Mouse (Mus musculus): ENCODE data around the gene Ring1.
"Not testable (repeated sequence)": the region's sequence is repeated elsewhere in the genome, so short reads cannot be mapped to it uniquely, and the experiment has no call there.

Ring1 gene

GRCm38 (mm10) chr17:34028501-34029149 lies 4.1 kb upstream of the Ring1 start:
- DNase-seq = peak; percentile 26

GRCm38 (mm10) chr17:34027656-34028223 lies 3.3 kb upstream of the Ring1 start, which contains the start of gene H2-Ke6:
H2-Ke6 (minus strand) TSS chr17:34028060.
- peak; percentile 97 for DNase-seq

GRCm38 (mm10) chr17:34026917-34027655 lies 2.6 kb upstream of the Ring1 start:
- DNase-seq = peak; percentile 44

GRCm38 (mm10) chr17:34026221-34026620 lies 1.7 kb upstream of the Ring1 start:
- DNase-seq = peak; percentile 12

GRCm38 (mm10) chr17:34025756-34026151 lies 1.3 kb upstream of the Ring1 start:
- peak; percentile 15 for DNase-seq

- DNase-seq = no peak
Observed at GRCm38 (mm10) chr17:34024861-34025755, 628 bp upstream of the Ring1 start.

GRCm38 (mm10) chr17:34023678-34024077 lies 802 bp downstream of the Ring1 start:
- DNase-seq = peak; percentile 11

GRCm38 (mm10) chr17:34022987-34023386 lies 1.5 kb downstream of the Ring1 start:
- DNase-seq = peak; percentile 15

- no peak for DNase-seq
Observed at GRCm38 (mm10) chr17:34022414-34022783, 2.1 kb downstream of the Ring1 start.

GRCm38 (mm10) chr17:34021539-34022413 lies 2.7 kb downstream of the Ring1 start:
- peak; percentile 8 for DNase-seq

- no peak for DNase-seq
Observed at GRCm38 (mm10) chr17:34013436-34013835, 11.0 kb downstream of the Ring1 start.

- DNase-seq = no peak
Observed at GRCm38 (mm10) chr17:34010156-34010555, 14.3 kb downstream of the Ring1 start.

GRCm38 (mm10) chr17:34006570-34006969 lies 17.9 kb downstream of the Ring1 start:
- DNase-seq = no peak

GRCm38 (mm10) chr17:34003426-34003825 lies 21.1 kb downstream of the Ring1 start:
- DNase-seq = no peak

GRCm38 (mm10) chr17:34000796-34001195 lies 23.7 kb downstream of the Ring1 start:
- DNase-seq = not testable (repeated sequence)

- DNase-seq = peak; percentile 95
Observed at GRCm38 (mm10) chr17:34000150-34000537, 24.3 kb downstream of the Ring1 start, which contains the start of gene H2-K1. H2-K1 (minus strand) TSS chr17:34000347.

GRCm38 (mm10) chr17:33999341-34000149 lies 24.9 kb downstream of the Ring1 start:
- DNase-seq = peak; percentile 29

- DNase-seq = not testable (repeated sequence)
Observed at GRCm38 (mm10) chr17:33998697-33999096, 25.8 kb downstream of the Ring1 start.

GRCm38 (mm10) chr17:33997025-33997424 lies 27.5 kb downstream of the Ring1 start:
- not testable (repeated sequence) for DNase-seq

- DNase-seq = no peak
Observed at GRCm38 (mm10) chr17:33995651-33996050, 28.8 kb downstream of the Ring1 start.

- no peak for DNase-seq
Observed at GRCm38 (mm10) chr17:33994959-33995358, 29.5 kb downstream of the Ring1 start.
